Comparison of ENCODE assay signal across 10 mouse cellular contexts in genomic region chr4:149920886-149921285, GRCm38 (mm10). TPM values are rescaled to one million over a fixed set of nuclear protein-coding genes. Genes with fewer than 3 reads are reported as not detected.
DNase-seq lines count a peak whose midpoint lies in the region; ATAC-seq and TF ChIP-seq lines count a peak whose summit lies in the region.
"Had no signal": no experiment of that assay in that cellular context is flagged by ENCODE, and none has a peak within 500 bp of the region (broad histone marks: within the 10 kb centered on the region; RNA-seq: fewer than 3 reads in every experiment).

No protein-coding gene starts in this region.

- no peaks in the 10 kb centered on the region for H3K27me3 ChIP-seq in forebrain, embryonic 14.5 days (replicated peaks; ENCODE audit: control insufficient read depth, insufficient read depth, low read length)
- H3K27me3 ChIP-seq in hindbrain, postnatal 0 days (ENCODE audit: insufficient read depth, low read length), result no peaks in the 10 kb centered on the region
- H3K27me3 ChIP-seq: Patski had no signal

- 0 out of 2 replicates have a peak, but pooled peaks cover 4% of the 10 kb centered on the region for H3K4me1 ChIP-seq in forebrain, embryonic 14.5 days (ENCODE audit: control insufficient read depth, insufficient read depth, low read length)
- H3K4me1 ChIP-seq in hindbrain, postnatal 0 days (ENCODE audit: insufficient read depth, low read length), result peaks cover 14% of the 10 kb centered on the region

- no peak for TF ChIP-seq CTCF in layer of hippocampus, adult 2 months (conservative IDR thresholded peaks at IDR 0.05)
- TF ChIP-seq CTCF in hindbrain, postnatal 0 days (IDR thresholded peaks at IDR 0.05; ENCODE audit: low read depth), result no peak; the same call in 1 of the 2 replicates

- no peak overlapping the region for H3K4me2 ChIP-seq in forebrain, embryonic 14.5 days (ENCODE audit: low read length)
- H3K4me2 ChIP-seq in hindbrain, postnatal 0 days (ENCODE audit: low read depth, low read length), result no peak overlapping the region

- peak overlapping the region; percentile 91 for H3K27ac ChIP-seq in layer of hippocampus, adult 2 months
- H3K27ac ChIP-seq in forebrain, embryonic 14.5 days (ENCODE audit: low read depth, low read length), result no peak overlapping the region
- no peak overlapping the region for H3K27ac ChIP-seq in hindbrain, postnatal 0 days

- no peak overlapping the region for H3K9ac ChIP-seq in forebrain, embryonic 14.5 days (ENCODE audit: low read length)
- H3K9ac ChIP-seq in hindbrain, postnatal 0 days (replicated peaks; ENCODE audit: low read length), result no peak overlapping the region

- H3K36me3 ChIP-seq in forebrain, embryonic 14.5 days (ENCODE audit: control insufficient read depth, insufficient read depth, low read length), result no peaks in the 10 kb centered on the region
- no peaks in the 10 kb centered on the region for H3K36me3 ChIP-seq in hindbrain, postnatal 0 days (ENCODE audit: insufficient read depth, low read length)

- ATAC-seq in forebrain, embryonic 14.5 days, result peak; percentile 23; the same call in 1 of the 2 replicates
- no peak for ATAC-seq in hindbrain, postnatal 0 days
- ATAC-seq: Patski had no signal

- WGBS in forebrain, embryonic 14.5 days, result 30% methylated on average over 12 of the region's 12 CpGs
- 21% methylated on average over 12 of the region's 12 CpGs for WGBS in hindbrain, postnatal 0 days

- H3K9me3 ChIP-seq in forebrain, embryonic 14.5 days (replicated peaks; ENCODE audit: control insufficient read depth, low read length), result no peaks in the 10 kb centered on the region
- no peaks in the 10 kb centered on the region for H3K9me3 ChIP-seq in hindbrain, postnatal 0 days (ENCODE audit: low read length)

- no peak overlapping the region for H3K4me3 ChIP-seq in layer of hippocampus, adult 2 months
- no peak overlapping the region for H3K4me3 ChIP-seq in forebrain, embryonic 14.5 days (ENCODE audit: low read depth, low read length)
- no peak overlapping the region for H3K4me3 ChIP-seq in hindbrain, postnatal 0 days (ENCODE audit: low read length)

- no peak for DNase-seq in layer of hippocampus, adult 2 months (ENCODE audit: low spot score in 2 of 2)
- no peak for DNase-seq in layer of hippocampus, adult 9-10 months (ENCODE audit: low spot score)
- peak; percentile 40 for DNase-seq in forebrain, embryonic 14.5 days (ENCODE audit: low spot score)
- DNase-seq in hindbrain, postnatal 0 days (ENCODE audit: low spot score), result peak; percentile 51
- DNase-seq in retina, postnatal 1 day, result peak; percentile 47
- DNase-seq in kidney, postnatal 4 days, result no peak
- DNase-seq in urinary bladder, adult 18-20 months (ENCODE audit: low spot score in 2 of 2), result no peak
- no peak for DNase-seq in spleen, postnatal 10 days (ENCODE audit: low spot score in 2 of 2)

RNA-seq across cellular contexts. Expression of gene Spsb1, which starts 34.0 kb away (rescaled TPM):
- 10 to 100 TPM; 30.3 to 33.3 TPM for total RNA-seq in layer of hippocampus, adult 2 months (2021)
- polyA plus RNA-seq in forebrain, embryonic 14.5 days (2014; fragmentation: Nextera tagmentation; extraction: Ambion mirVana), result 4.8 and 6.2 TPM in 2 replicates
- total RNA-seq in hindbrain, postnatal 0 days (2014; rRNA removed), result 13.7 and 18.4 TPM in 2 replicates
- polyA plus RNA-seq in hindbrain, postnatal 0 days (2015; fragmentation: Nextera tagmentation; extraction: Ambion mirVana), result 8.9 and 9.2 TPM in 2 replicates
- total RNA-seq: common myeloid progenitor, adult 5-6 weeks had no signal

Comparison
In these comparisons a context has a peak if more than half of its experiments do, and no peak if none do; other contexts are left out.
1. DNase-seq: peak in forebrain, embryonic 14.5 days (single experiment), hindbrain, postnatal 0 days (single experiment) and retina, postnatal 1 day (single experiment); none in layer of hippocampus, adult 2 months (0 of 2), layer of hippocampus, adult 9-10 months (single experiment), kidney, postnatal 4 days (0 of 2), urinary bladder, adult 18-20 months (0 of 2) and spleen, postnatal 10 days (0 of 2).